Mouse (Mus musculus) layer of hippocampus, adult 8-10 months (tissue): Measurements from ENCODE around the gene Cpa5. TPM values are rescaled to one million over a fixed set of nuclear protein-coding genes. Genes with fewer than 3 reads are reported as not detected.

Source experiments
- DNase-seq, 2 experiments: peaks; one replicate each; pipeline ENCODE4 v3.0.0; 2022; ENCODE audit warnings: low spot score in 2 of 2
- total RNA-seq, 4 experiments: library from RNA; stranded (reverse); gene quantifications; 2 replicates each; pipeline ENCODE4 v1.2.4; 2022

Cpa5 gene
- total RNA-seq, result not detected

DNA sequence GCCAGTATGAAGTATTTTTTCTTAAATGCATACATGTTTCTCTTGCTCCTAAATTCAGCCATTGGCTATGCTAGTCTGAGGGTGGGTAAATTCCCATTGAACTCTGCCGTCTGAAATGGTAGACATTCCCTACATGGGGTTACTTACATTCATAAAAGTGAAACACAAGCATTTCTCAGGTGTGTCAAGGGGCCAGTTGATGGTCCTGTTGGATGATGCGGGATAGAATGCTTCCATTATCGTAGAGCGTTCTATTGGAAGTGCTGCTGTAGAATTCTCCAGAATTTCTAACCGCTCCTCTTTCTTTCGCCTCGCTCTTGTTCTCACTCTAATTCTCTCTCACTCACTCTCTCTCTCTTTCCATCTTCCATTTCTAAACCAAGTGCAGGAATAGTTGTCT, at the start of gene Cpa5:
Gene Cpa5, plus strand, starts transcription at position 301 of the 400 bp plus-strand sequence.
- DNase-seq, result no peak

DNA sequence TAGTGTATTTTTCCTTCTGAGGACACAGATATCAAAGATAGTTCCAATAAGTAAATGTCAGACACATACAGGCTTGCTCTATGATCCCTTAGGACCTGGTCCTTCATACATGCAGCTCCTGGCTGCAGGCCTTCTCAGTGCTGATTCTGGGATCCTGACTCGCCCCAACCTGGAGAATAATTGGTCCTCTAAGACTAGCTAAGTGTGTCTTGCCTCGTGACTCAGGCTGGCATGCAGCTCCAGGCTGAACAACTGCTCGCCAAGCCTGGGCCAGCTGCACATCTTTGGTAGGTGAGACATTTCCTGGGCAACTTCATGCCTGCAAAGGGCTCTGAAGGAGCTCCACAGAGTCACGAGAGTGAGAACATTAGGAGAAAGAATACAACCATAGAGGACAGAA, 48.7 kb upstream of the Cpa5 start:
- DNase-seq, result no peak

DNA sequence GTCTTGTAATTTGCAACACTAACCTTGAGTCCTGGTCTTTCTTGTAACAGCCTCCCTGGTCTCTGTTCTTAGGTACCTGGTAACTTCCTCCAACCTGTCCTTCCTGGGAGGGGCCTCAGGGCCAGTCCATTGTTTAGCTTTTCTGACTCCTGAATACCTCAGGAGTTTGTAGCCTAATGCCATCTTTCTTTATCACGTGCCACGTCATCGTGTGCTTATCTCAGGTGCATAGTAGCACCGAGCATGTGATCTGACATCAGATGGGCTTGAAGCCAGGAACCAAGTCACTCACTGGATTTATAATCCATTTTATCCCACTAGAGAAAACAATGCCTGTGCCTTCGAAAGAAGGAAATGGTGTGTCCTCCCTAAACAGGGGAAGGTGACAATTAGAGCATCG, 47.2 kb upstream of the Cpa5 start:
- DNase-seq, result no peak

DNA sequence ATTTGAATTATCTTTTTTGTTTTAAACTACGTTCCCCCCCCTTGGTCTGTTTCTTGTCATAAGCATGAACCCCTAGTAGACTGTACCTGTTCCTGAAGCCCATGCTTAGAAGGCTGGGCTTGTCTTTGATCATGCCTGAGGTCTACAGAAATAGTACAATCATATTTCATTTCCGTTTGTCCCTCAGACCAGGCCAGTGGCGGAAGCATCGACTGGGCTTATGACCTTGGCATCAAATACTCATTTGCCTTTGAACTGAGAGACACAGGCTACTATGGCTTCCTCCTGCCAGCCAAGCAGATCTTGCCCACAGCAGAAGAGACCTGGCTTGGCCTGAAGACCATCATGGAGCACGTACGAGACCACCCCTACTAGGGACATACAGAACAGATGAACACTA, 46.8 kb upstream of the Cpa5 start:
- DNase-seq, result no peak

DNA sequence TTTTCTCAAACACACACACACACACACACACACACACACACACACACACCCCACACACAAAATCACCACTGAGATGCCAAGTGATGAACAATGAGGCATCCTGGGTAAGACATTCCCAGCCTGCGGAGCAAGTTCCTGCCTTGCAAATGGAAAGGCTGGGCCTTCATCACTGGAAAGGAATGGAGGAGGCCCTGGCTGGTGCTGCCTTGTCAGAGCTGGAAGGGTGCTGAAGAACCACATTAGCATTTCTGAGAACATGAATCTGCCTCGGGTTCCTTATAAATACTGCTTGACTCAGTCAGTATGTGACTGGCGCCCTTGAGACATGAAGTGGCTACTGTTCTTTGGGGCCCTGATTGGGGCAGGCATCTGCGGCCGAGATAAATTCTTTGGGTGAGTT, 42.7 kb upstream of the Cpa5 start, which contains the start of gene Cpa4:
Gene Cpa4, plus strand, starts transcription at position 301 of the 400 bp plus-strand sequence.
- no peak for DNase-seq

DNA sequence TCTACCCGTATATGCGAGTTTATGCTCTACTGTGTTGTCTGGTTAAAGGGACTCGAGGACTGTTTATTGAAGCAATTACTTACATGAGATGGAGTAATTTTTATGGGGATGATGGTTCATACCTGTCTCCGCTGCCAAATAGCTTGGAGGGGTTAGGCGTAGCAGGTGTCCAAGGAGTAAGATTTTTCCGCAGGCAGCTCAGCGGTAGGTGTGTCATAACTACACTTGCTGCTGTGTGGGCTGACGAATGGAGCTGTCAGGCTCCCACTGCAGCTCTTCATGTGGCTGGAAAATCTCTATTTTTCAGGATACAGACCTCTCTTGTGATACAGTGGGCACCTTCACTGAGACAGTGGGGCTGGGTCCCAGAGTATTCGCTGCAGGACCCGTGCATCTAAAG, 41.5 kb upstream of the Cpa5 start:
- no peak for DNase-seq

DNA sequence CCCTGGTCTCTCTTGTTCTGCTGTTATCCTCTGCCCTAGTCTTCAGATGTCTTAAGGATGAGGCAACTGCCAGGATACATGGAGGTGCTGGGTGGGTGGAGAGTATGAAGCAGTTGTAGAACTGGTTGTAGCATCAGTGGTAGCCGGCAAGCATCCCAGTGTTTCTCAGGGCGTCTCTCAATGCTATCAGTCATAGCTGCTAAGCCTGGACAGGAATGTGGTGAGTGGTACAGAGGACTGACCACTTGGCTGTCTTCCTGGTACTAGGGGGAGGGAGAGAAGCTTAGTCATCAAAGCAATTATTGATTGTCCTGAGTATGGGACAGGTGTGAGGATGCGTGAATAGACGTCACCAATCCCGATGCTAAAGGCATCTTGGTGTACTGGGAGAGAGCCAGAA, 40.8 kb upstream of the Cpa5 start:
- DNase-seq, result no peak

DNA sequence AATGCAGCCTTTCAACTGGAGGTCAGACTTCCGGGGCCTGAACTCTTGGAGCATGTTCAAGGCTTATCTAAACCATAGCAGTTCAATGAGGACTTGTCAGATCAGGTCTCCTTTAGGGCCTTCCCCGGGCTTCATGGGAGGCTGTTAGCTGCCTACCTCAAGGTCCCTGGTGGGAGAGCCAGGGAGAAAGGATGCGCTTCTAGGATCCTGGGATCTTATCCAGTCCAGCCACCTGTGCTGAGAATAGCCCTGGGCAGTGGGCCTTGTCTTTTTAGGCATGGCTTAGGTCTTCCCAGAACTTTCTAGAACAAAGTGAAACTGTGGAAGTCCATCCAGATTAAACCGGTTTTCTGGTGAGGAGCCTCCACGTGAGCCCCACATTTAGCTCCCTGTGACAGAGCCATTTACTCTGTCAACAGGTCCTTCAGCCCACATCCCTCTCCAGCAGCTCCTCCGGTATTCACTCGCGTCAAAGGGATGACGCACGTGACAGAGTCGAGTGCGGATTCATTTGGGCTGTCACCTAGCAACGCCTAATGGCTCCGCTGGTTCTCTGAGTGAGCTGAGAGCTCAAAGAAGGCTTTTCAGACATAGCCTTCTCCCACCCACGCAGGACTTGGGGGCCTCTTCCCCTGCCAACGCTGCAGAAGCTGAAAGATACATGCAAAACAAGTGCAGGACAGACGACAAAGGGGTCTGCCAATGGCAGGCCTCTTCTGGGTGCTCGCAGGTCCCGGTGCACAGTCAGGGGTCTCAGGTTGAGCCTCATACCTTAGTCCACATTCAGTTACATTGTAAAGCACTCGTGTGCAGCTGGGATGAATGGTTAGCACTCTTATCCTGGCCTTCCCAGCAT, 38.1 kb upstream of the Cpa5 start:
- DNase-seq, result peak; percentile 78 to 85

DNA sequence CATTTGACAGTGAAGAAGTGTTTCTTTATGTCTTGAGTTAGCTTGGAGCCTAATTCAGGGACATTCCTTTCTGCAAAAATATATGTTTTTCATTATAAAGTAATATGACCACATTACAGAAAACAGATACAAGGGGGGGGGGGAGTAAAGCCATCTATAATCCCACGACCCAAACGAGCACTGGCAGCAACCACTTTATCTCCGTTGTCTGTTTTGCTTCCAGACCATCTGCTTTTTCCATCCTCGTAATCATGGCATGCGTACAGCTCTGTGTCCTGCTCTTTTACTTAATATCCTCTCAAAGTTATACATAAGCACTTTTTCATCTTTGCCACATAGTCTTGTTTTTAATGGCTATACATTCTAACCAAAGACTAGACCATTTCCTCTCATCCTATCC, 37.4 kb upstream of the Cpa5 start:
- no peak for DNase-seq

DNA sequence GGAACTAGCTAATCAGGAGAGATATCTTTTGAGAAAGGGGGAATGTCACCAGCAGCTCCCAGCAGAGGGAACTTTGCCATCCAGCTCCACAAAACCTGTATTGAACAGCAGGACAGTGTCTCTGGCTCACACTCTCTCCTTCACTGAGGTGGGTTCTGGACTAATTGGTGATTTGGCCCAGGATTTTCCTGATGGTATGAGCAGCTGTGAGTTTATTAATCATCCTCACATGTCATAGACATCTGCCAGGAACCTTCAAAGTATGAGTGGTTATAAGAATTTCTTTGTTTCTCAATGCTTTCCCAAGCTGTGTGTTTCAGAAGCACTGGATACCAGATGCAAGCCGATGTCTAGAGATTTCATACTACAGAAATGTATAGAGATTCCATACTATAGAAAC, 35.9 kb upstream of the Cpa5 start:
- DNase-seq, result no peak

DNA sequence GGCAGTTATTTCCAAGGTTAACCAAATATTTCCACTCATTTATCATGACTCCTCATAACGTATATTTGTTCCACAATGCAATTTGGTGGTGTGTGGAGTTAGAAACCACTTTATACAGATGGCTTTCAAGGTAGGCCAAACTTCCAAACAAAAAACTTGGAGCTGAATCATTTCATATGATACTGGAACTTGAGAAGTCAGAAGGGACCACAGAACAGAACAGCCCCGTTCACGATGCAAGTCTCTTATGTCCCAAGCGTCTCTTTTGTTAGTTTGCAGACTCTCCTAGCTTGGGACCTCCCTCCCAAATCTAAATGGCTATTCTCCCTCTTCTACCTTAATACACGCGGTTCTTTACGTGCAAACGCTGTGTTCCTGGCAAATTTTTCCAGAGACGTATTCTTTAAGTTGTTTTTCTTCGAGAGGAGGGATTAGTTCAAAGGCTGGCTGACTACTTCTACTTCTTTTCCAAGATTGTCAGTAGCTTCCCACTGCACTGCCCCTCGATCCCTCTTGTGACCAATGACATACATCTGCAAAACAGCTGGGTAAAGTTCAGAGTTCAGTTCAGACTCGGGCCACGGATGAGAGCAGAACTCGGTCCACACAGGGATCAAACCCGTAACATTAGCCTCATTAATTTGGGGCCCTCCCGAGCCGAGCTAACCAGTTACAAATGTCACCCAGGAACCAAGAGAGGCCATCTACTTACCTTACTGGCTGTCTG, 34.2 kb upstream of the Cpa5 start:
- DNase-seq, result no peak

DNA sequence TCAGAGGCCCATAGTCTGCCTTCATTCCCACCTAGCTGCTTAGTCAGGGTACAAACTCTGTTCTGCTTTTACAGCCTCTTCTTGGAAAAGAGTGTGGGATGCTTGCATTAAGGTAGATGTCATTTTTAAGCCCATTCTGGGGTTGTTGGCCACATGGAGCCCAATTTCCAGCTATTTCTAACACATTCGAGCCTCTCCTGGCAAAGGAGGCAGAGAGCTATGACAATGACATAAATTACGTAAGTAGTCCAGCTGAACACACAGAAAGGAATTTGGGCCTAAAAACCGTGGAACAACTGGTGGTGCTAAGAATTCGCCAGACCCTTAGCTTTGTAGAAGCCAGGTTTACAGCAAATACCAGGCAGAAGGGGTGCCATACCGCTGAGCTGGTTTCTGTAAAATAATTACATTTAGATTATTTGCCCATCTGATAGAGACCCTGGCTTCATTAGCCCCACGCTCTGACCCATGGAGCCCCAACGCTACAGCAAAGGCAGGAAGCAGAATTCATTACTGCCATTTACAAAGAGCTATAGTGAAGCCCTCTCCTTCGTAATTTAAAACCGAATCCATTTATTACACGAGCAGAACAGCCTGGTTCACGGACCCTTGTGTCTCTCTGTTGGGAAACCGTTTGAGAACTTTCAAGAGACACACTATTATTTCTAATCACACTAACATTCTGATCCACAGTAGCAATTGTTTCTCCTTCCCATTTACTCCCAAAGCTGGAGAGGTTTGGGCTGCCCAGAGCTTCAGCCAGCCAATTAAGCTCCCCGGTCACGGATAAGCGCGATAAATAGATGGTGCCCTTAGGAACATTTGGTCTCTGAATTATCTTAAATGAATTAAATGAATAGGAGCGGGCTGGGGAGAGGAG, 30.6 kb upstream of the Cpa5 start:
- DNase-seq, result no peak

DNA sequence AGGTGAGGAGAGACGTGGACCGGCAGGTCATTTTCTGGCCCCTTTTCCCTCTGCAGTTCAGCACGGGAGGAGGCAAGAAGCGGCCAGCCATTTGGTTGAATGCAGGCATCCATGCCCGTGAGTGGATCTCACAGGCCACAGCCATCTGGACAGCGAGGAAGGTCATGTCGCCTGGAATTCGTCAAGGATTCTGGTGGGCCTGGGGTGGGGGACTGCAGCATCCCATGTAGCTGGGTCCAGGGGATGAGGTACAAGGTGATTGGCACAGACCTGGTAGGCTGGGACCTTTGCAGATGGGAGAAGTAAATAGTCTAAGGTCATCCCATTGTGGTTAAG, 30.0 kb upstream of the Cpa5 start:
- DNase-seq, result no peak

DNA sequence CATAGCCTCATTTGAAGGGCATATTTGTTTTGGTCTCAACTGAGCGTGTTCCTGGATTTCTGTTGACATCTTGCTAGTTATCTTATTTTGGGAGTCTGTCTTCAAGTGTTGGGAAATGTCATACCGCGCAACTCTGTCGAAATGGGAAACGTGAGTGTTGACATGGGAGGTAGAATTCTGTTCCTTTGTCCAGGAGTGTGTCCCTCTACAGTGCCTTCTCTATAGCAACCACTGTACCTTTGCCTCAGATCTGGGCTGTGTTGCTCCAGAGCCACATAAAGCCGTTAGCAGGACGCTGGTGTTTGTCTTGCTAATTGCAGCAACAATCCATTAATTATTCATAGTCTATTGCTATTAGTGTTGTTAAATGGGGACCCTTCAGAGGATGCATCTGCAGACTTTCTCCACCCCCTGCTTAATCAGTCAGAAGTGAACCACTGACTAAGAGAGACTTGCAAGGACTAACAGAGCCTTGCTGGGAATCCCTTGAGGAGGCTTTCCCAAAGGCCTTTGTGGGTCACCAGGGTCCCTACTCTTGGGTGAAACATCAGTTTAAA, 23.8 kb upstream of the Cpa5 start:
- DNase-seq, result no peak

DNA sequence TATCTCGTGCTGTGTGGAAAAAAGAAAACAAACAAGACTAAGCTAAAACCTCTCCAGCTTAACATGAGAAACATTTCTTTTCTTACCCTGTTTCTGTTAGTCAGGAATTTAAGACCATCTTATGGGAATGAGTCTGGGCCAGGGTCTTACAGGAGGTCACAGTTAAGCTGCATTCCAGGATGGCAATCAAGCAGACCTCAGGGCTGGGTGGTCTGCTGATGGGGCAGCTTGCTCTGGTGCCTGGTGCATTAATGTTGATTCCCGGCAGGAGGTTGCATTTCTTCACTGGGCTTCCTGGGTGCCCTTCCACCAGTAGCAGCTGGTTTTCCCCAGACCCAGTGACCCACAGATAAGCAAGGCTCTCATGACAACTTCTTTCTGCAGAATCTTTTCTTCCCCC, 21.0 kb upstream of the Cpa5 start:
- DNase-seq, result no peak

DNA sequence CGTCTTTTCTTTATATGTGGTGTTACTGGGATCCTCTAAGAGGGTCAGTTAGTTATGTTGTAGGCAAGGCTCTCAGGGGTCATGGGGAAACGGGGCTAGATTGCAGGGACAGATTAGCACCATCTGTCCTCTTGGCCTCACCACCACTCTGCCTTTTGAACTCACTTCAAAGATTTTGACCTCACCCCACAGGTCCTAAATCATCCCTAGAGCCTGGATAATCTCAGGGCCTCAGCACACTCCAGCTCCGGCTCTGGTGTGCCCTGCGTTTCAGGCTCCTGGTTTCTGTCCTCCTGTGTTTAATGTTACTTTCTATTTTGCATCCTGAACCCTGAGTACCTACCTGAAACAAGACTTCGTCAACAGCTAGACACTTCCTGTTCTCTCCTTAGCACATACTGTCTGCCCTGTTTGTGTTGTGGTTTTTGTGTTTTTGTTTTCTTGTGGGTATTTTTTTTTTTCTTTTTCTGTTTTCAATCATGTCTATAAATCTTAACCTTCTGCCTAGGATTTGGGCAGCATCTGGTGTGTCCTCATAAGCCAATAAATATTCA, 18.9 kb upstream of the Cpa5 start:
- no peak for DNase-seq

DNA sequence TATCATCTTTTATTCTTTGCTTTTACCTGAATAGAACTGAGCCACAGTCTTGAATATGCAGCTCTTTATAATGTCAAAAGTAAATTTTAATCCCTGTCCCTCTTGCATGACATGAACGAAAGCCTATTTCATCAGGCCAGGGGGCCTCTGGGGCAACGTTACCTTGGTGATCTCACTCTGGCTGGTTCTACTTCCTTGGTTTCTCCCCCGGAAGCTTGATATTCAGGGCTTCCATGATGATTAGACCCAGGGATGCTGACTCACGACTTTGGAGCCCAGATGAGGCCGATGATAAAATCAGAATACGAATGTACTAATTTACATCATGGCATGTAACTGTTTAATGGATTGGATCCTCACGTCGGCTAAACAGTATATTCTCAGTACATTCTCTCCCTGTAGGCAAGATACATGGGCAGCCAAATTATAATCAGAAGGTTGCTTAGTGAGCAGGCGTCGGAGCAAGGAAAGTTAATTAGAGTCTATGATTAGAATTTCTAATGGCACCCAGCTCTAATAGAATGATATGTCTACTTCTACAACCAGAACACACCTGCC, 18.3 kb upstream of the Cpa5 start:
- no peak for DNase-seq

DNA sequence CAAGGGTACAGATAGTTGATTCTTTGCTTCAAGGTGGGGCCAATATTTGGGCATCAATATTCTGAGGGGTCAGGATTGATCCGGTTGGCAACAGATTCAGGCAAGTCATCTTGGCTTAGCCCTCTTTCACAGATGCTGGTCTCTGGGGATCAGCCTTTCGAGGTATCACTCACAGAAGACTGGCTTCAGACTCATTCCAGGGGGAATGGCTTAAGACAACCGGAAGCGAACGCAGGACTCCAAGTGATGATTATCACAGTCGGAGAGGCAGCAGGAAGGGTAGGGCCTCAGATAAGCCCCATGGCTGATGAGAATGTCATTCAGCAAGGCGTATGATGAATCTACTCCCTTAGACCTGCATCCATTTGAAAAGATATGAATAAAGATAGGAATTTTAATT, 16.4 kb upstream of the Cpa5 start:
- no peak for DNase-seq

DNA sequence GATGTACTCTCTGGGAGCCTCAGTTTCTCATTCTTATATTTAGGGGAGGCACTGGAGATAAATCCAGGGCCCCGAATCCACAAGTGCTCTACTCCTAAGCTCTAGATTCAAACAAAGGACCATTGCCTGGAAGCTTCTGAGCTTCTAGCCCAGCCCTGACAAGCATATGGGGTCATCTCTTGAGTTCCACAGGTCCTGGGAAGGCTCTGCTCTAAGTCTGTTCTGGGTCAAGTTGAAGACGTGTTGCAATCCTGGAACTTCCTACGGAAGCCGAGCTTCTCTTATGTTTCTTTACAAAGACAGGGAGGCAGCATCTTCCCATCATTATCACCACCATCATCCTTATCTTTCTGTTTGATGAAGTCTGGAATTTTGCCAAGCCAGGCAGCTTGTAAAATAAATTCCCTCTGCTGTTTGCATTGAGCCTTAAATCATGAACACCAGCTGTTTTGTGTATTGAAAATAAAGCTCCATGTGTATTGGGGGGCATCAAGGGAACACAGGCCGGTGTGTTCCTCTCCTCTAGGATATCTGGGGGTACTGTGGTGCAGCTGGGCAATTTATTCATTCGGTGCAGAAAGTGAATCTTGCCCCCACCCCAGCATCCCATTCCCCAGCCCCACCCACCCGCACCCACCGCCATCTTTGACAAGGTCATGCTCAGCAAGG, 14.4 kb upstream of the Cpa5 start:
- DNase-seq, result no peak

DNA sequence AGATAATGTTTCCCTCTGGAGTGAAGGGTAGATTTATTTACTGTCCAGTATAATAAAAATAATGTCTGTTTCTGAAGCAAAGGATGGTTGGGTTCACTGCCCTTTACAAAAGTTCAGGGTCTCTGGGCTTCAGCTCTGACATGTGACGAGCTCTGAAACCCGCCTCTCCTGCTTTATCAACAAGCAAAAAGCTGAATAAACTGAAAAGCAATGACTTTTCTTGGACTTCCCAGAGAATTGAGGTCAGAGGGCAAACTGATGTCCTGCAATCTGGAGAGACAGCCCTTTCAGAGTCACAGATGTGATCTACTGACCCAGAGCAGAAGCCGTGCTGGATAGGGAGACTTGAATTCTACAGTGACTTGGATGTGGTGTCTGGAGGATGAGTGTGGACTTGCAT, 10.8 kb upstream of the Cpa5 start:
- no peak for DNase-seq

DNA sequence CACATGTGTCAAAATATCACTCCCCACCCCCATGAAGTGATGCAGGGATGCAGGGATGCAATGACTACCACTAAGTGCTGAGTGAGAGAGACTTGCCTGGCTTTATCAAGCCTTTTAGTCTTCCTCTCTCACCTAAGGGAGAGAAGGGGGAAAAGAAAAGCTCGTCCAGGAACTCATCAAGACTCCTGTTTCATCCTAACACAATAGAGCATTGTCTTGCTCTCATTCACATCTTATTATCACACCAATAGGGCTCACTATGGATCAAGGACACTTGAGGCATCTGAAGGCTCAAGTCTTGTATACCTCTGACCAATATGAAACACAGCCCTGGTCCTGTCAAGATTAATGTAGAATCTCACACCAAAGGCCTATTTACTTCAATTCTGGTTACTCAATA, 9.8 kb upstream of the Cpa5 start:
- no peak for DNase-seq
